Comparison of ENCODE assay signal across 16 mouse cellular contexts in genomic region chr4:62278081-62278480, GRCm38 (mm10). TPM values are rescaled to one million over a fixed set of nuclear protein-coding genes. Genes with fewer than 3 reads are reported as not detected.
DNase-seq lines count a peak whose midpoint lies in the region; ATAC-seq and TF ChIP-seq lines count a peak whose summit lies in the region.
"Had no signal": no experiment of that assay in that cellular context is flagged by ENCODE, and none has a peak within 500 bp of the region (broad histone marks: within the 10 kb centered on the region; RNA-seq: fewer than 3 reads in every experiment).

No protein-coding gene starts in this region.

- TF ChIP-seq POLR2A in small intestine, adult 2 months (IDR thresholded peaks at IDR 0.05; ENCODE audit: low read depth, low read length) = no peak

- TF ChIP-seq CTCF in hindbrain, postnatal 0 days (IDR thresholded peaks at IDR 0.05; ENCODE audit: low read depth) = 0 out of 2 replicates have a peak, but pooled peaks have one; percentile 2
- TF ChIP-seq CTCF in small intestine, adult 2 months (IDR thresholded peaks at IDR 0.05; ENCODE audit: extremely low read depth, insufficient read length, insufficient replicate concordance, low read depth, low read length) = peak; percentile 16; the same call in 1 of the 2 replicates
- TF ChIP-seq CTCF in forebrain, postnatal 0 days (IDR thresholded peaks at IDR 0.05; ENCODE audit: low read depth) = no peak

- H3K36me3 ChIP-seq in hindbrain, postnatal 0 days (ENCODE audit: insufficient read depth, low read length) = no peaks in the 10 kb centered on the region
- H3K36me3 ChIP-seq in hindbrain, embryonic 13.5 days = no peaks in the 10 kb centered on the region
- no peaks in the 10 kb centered on the region for H3K36me3 ChIP-seq in small intestine, adult 2 months (ENCODE audit: control insufficient read depth, insufficient read depth, low read length)
- H3K36me3 ChIP-seq in forebrain, postnatal 0 days (ENCODE audit: insufficient read depth) = no peaks in the 10 kb centered on the region
- H3K36me3 ChIP-seq: forebrain, embryonic 15.5 days; midbrain, embryonic 13.5 days had no signal

- DNase-seq in hindbrain, postnatal 0 days (ENCODE audit: low spot score) = no peak
- peak; percentile 16 for DNase-seq in retina, postnatal 1 day
- no peak for DNase-seq in retina, embryonic 14.5 days (ENCODE audit: low spot score)
- DNase-seq in kidney, adult 9 months = peak; percentile 64
- no peak for DNase-seq in left cerebral cortex, postnatal 14 days (ENCODE audit: low spot score in 2 of 2)
- DNase-seq in forebrain, postnatal 0 days = no peak
- DNase-seq: cerebellum, postnatal 14 days; gastrocnemius, adult 2 months; lung, postnatal 4 days; thymus, postnatal 14 days had no signal

- H3K4me2 ChIP-seq in hindbrain, postnatal 0 days (ENCODE audit: low read depth, low read length) = no peak overlapping the region
- H3K4me2 ChIP-seq in hindbrain, embryonic 13.5 days = no peak overlapping the region
- H3K4me2 ChIP-seq in forebrain, postnatal 0 days (ENCODE audit: low read depth) = no peak overlapping the region
- H3K4me2 ChIP-seq: forebrain, embryonic 15.5 days; hindbrain, embryonic 14.5 days; midbrain, embryonic 13.5 days had no signal

- intact Hi-C loops in left cerebral cortex, postnatal 14 days (cut with DNase I) = no loop called here

- no peaks in the 10 kb centered on the region for H3K4me1 ChIP-seq in hindbrain, postnatal 0 days (ENCODE audit: insufficient read depth, low read length)
- peaks cover 11% of the 10 kb centered on the region for H3K4me1 ChIP-seq in hindbrain, embryonic 13.5 days (replicated peaks)
- H3K4me1 ChIP-seq in small intestine, adult 2 months (ENCODE audit: control insufficient read depth, insufficient read depth, insufficient read length, low read length) = no peaks in the 10 kb centered on the region
- H3K4me1 ChIP-seq in forebrain, postnatal 0 days (ENCODE audit: insufficient read depth) = no peaks in the 10 kb centered on the region

- no peaks in the 10 kb centered on the region for H3K9me3 ChIP-seq in hindbrain, postnatal 0 days (ENCODE audit: low read length)
- no peaks in the 10 kb centered on the region for H3K9me3 ChIP-seq in hindbrain, embryonic 13.5 days
- H3K9me3 ChIP-seq in forebrain, postnatal 0 days (ENCODE audit: low read length) = no peaks in the 10 kb centered on the region
- H3K9me3 ChIP-seq: forebrain, embryonic 15.5 days; midbrain, embryonic 13.5 days had no signal

- no peak overlapping the region for H3K4me3 ChIP-seq in hindbrain, postnatal 0 days (ENCODE audit: low read length)
- H3K4me3 ChIP-seq in hindbrain, embryonic 13.5 days = no peak overlapping the region
- no peak overlapping the region for H3K4me3 ChIP-seq in small intestine, adult 2 months (ENCODE audit: low read depth, low read length)
- no peak overlapping the region for H3K4me3 ChIP-seq in forebrain, postnatal 0 days (ENCODE audit: low read depth, low read length)
- H3K4me3 ChIP-seq: forebrain, embryonic 15.5 days; gastrocnemius, adult 2 months; left cerebral cortex, adult 2 months; midbrain, embryonic 13.5 days had no signal

- no peak overlapping the region for H3K9ac ChIP-seq in hindbrain, postnatal 0 days (replicated peaks; ENCODE audit: low read length)
- no peak overlapping the region for H3K9ac ChIP-seq in hindbrain, embryonic 13.5 days
- H3K9ac ChIP-seq in forebrain, postnatal 0 days = no peak overlapping the region
- H3K9ac ChIP-seq: forebrain, embryonic 15.5 days; hindbrain, embryonic 14.5 days; midbrain, embryonic 13.5 days had no signal

- no peak for ATAC-seq in hindbrain, postnatal 0 days
- ATAC-seq in hindbrain, embryonic 13.5 days (ENCODE audit: low FRiP score) = no peak
- no peak for ATAC-seq in forebrain, postnatal 0 days
- ATAC-seq: forebrain, embryonic 15.5 days; midbrain, embryonic 13.5 days had no signal

- no peaks in the 10 kb centered on the region for H3K27me3 ChIP-seq in hindbrain, postnatal 0 days (ENCODE audit: insufficient read depth, low read length)
- H3K27me3 ChIP-seq in hindbrain, embryonic 13.5 days = no peaks in the 10 kb centered on the region
- no peaks in the 10 kb centered on the region for H3K27me3 ChIP-seq in small intestine, adult 2 months (ENCODE audit: control insufficient read depth, insufficient read depth, low read length)
- H3K27me3 ChIP-seq in forebrain, postnatal 0 days (ENCODE audit: insufficient read depth, low read length) = no peaks in the 10 kb centered on the region
- H3K27me3 ChIP-seq: forebrain, embryonic 15.5 days; midbrain, embryonic 13.5 days had no signal

- H3K27ac ChIP-seq in hindbrain, postnatal 0 days = no peak overlapping the region
- H3K27ac ChIP-seq in hindbrain, embryonic 13.5 days = no peak overlapping the region
- no peak overlapping the region for H3K27ac ChIP-seq in small intestine, adult 2 months (ENCODE audit: insufficient read depth, low read depth, low read length)
- H3K27ac ChIP-seq in forebrain, postnatal 0 days (ENCODE audit: low read depth, low read length) = no peak overlapping the region
- H3K27ac ChIP-seq: forebrain, embryonic 15.5 days; gastrocnemius, adult 2 months; hindbrain, embryonic 14.5 days; left cerebral cortex, adult 2 months; midbrain, embryonic 13.5 days had no signal

- WGBS in hindbrain, postnatal 0 days = 58% methylated on average over 4 of the region's 4 CpGs
- 48% methylated on average over 4 of the region's 4 CpGs for WGBS in hindbrain, embryonic 13.5 days
- WGBS in small intestine, adult 2 months = 33% methylated on average over 4 of the region's 4 CpGs
- WGBS in forebrain, postnatal 0 days = 73% methylated on average over 4 of the region's 4 CpGs

RNA-seq across cellular contexts. Expression of gene Slc31a2, which starts 15.7 kb away (rescaled TPM):
- total RNA-seq in hindbrain, postnatal 0 days (2014; rRNA removed) = 17.7 and 19.3 TPM in 2 replicates
- 12.1 and 12.2 TPM in 2 replicates for polyA plus RNA-seq in hindbrain, postnatal 0 days (2015; fragmentation: Nextera tagmentation; extraction: Ambion mirVana)
- polyA plus RNA-seq in hindbrain, embryonic 13.5 days (2015; fragmentation: Nextera tagmentation; extraction: Ambion mirVana) = 15.2 and 15.3 TPM in 2 replicates
- 8.8 and 10.4 TPM in 2 replicates for polyA plus RNA-seq in small intestine, adult 2 months (2012; rRNA removed)
- total RNA-seq in left cerebral cortex, postnatal 14 days (2021) = 1 to 10 TPM; 7.1 to 9.8 TPM
- total RNA-seq in forebrain, postnatal 0 days (2014; rRNA removed) = 11.3 and 15.8 TPM in 2 replicates
- polyA plus RNA-seq in forebrain, postnatal 0 days (2015; fragmentation: Nextera tagmentation; extraction: Ambion mirVana) = 5.3 and 10.9 TPM in 2 replicates

RNA-seq across cellular contexts. Expression of gene Zfp37, which starts 47.2 kb away (rescaled TPM):
- total RNA-seq in hindbrain, postnatal 0 days (2014; rRNA removed) = 12.5 and 14.4 TPM in 2 replicates
- polyA plus RNA-seq in hindbrain, postnatal 0 days (2015; fragmentation: Nextera tagmentation; extraction: Ambion mirVana) = 15.6 and 16.2 TPM in 2 replicates
- 25.3 and 29.5 TPM in 2 replicates for polyA plus RNA-seq in hindbrain, embryonic 13.5 days (2015; fragmentation: Nextera tagmentation; extraction: Ambion mirVana)
- polyA plus RNA-seq in small intestine, adult 2 months (2012; rRNA removed) = 0.03 and 0.19 TPM in 2 replicates
- total RNA-seq in left cerebral cortex, postnatal 14 days (2021) = 10 to 100 TPM; 20.3 to 20.7 TPM
- total RNA-seq in forebrain, postnatal 0 days (2014; rRNA removed) = 24.2 and 30.1 TPM in 2 replicates
- polyA plus RNA-seq in forebrain, postnatal 0 days (2015; fragmentation: Nextera tagmentation; extraction: Ambion mirVana) = 11.2 and 14.6 TPM in 2 replicates

Comparison
In these comparisons a context has a peak if more than half of its experiments do, and no peak if none do; other contexts are left out.
1. DNase-seq: peak in retina, postnatal 1 day (single experiment) and kidney, adult 9 months (single experiment); none in hindbrain, postnatal 0 days (single experiment), retina, embryonic 14.5 days (single experiment), left cerebral cortex, postnatal 14 days (0 of 2) and forebrain, postnatal 0 days (single experiment).
2. RNA of gene Zfp37, which starts 47.2 kb away (polyA plus RNA-seq): 25.3 to 29.5 TPM in hindbrain, embryonic 13.5 days, 15.6 to 16.2 TPM in hindbrain, postnatal 0 days and 11.2 to 14.6 TPM in forebrain, postnatal 0 days; 0.03 to 0.19 TPM in small intestine, adult 2 months; every median in the first group is over 10 times any median in the second.